Mouse (Mus musculus) spleen, embryonic (tissue): ENCODE measurements at regions not wholly inside any gene's neighbourhood (a gene's known extent, or its start where the extent isn't known, plus 50 kb on each side); places are given as distances from the start of the nearest gene placed in this dataset.

ENCODE experiments used
- CTCF ChIA-PET: fragments of 350-600 bp; sonication (Branson Sonifier 250); formaldehyde crosslinking; loops from one replicate; lab custom pipeline; 2022; lab: Charles Lee

DNA sequence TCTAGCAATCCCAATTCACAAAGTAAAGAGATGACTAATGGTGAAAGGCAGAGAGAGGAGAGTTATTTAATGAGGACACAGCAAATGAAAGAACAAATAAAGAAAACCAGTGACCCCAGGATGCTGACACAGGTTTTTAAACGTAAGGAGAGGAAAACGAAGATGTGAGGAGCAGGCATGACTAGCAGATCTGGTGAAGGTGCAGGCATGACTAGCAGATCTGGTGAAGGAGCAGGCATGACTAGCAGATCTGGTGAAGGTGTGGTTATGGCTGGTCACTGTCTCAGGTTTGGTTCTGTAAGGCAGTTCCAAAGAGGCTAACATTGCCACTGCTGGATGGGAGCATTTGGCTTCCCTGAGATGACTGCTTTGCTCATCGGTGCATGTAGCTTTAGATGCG lies 57.0 kb downstream of the Mbl2 start:
- CTCF ChIA-PET, result interaction anchor here (0.7 kb wide), 1 partner anchor 72 kb away, joined by 3 read pairs; no protein-coding TSS in a partner anchor

DNA sequence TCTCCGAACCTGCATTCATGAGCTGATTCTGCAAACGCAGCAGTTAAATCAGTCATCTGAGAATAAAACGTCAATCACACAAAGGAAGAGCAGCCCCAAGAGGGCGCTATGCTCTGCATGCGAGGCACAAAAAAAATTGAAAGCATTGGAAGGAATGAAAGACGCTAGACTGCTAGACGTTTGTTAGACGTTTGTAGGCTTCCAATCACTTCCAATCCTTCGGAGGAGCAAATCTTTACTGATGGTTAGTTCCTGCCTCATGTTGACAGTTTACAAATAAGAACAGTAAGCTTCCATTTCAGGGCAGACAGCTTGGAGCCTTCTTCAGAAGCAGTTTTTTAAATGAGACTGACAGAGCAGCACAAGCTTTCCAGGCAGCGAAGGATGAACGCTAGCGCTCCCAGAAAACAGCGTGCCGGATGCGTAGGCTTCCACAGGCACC lies 62.5 kb downstream of the Mbl2 start:
- CTCF ChIA-PET, result no interaction called here

DNA sequence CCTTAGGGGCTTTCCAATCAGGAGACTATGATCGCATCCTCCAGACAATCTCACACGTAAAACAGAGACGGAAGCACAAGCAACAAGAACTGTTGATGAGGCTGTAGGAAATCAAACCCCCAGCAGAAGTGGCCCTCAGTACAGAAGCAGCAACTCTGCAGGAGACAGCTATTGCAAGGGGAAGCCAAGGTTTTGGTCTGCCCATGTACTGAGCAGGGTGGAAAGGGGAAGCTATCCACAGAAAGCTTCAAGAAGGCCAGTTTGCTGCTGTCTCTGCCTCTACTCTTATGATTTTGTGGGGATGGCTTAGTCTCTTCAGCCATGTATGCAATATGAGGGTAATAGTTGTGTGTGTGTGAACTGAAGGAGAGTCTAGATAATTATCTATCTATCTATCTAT lies 63.3 kb downstream of the Mbl2 start:
- CTCF ChIA-PET, result no interaction called here

DNA sequence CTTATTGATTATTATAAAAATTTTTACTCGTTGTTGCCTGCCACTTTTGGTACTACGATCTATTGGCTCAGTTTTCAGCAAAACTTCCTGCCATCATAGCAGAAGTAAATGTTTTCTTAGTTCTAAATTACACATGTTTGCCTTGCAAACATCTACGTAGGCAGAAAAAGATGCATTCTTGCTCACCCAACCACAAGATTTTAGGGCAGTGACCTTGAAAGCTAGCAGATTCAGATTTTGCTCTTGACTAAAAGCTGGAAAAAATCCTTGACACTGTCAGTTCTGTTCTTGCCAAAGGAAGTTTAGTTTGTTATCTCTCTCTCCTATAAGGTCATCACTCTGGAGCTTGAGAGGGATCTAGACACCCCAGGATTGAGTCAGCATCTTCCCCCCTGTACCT lies 66.8 kb downstream of the Mbl2 start:
- CTCF ChIA-PET, result no interaction called here

DNA sequence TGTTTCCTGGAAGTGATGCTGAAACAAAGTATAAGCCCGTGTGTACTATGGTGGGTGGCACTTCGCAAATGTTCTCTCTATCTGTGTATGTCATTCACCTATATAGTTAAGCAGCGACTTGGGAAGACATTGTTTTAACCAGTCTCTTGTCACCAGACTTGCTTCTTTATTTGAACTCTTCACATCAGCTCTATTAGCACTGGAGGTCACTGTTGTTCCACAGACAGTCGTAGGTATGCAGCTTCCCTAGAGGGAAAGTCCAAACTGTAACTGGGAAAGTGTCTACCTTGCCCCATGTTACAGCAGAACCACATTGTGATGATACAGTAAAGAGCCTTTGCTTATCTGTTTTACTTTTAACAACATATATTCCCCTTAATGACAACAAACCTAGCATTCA lies 69.5 kb downstream of the Mbl2 start:
- CTCF ChIA-PET, result no interaction called here

DNA sequence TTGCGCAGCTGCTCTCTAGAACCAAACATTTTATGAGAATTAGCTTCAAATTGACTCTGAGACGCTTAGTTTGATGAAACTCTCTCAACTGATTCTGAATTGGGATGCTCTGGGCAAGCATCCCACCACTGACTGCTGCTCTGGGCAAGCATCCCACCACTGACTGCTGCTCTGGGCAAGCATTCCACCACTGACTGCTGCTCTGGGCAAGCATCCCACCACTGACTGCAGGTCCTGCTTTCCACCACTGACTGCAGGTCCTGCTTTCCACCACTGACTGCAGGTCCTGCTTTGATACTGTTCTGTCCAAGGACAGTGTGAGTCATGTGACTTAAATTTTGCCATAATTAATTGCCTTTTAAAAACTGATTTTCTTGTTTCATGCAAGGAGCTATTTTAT lies 73.6 kb downstream of the Mbl2 start:
- CTCF ChIA-PET, result no interaction called here

DNA sequence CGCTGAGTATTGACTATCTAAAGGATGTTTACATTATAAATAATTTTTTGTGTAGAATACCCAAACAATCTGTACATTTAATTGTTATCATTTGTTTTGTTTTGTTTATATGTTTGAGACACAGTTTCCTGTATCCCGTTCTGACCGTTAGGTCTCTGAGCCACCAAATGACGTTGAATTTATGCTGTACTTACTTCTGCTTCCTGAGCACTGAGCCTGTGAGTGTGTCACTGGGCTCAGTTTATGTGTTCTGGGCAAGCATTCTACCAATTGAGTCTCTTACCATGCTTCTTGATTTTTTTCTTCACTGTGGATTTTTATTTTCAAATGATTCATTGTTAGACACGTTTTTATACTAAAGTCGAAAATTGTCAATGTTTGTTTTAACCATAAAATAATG lies 74.2 kb downstream of the Mbl2 start:
- CTCF ChIA-PET, result no interaction called here

DNA sequence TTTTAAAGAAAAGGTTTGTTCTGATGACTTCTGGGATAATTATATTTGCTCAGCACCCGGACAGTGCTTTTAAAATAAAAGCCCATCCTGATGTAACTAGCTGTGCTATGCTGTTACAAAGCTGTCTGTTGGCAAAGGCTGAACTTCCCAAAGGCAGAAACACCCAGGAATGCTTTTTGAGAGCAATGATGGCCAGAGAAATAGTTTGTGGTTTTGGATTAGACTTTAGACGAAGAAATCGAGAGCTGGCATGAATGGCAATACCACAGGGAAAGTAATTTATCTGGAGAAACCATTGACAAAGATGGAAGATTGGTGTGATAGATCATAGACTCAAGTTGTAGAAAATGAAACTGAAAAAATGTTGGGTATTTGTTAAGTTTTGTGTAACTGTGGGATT lies 84.6 kb downstream of the Mbl2 start:
- CTCF ChIA-PET, result no interaction called here

DNA sequence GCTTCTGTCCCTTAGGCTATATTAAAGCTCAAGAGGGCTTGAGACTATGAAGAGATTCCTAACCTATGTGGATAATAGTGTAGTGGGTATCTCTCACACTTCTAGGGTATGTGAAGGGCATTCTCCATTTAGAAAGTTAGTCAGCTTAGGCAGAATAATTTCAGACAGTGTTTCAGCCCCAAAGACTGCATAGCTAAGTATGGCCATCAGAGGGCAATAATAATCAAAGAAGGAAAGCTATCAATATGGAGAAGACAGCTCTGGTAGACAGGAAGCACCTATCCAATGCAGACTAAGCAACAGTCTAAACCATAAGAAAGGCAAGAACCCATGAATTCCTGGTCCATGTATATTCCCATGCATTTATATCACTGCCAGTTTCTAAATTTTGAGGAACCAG lies 95.0 kb downstream of the Mbl2 start:
- CTCF ChIA-PET, result no interaction called here

DNA sequence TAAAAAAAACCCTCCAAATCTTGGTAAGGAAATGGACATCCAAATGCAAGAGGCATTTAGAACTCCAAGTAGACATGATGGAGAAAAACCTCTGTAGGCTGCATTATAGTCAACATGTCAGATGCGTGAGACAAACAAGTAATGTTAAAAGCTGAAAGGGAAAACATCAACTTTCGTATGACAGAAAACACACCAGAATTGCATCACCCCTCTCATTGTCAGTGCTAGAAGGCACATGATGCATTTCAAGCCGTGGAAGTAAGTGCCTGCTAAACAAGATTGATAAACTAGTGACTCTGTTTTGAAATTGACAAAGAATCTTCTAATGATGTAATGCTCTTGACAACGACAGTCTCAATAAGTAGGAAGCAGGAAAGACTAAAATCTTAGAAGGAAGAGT lies 96.1 kb downstream of the Mbl2 start:
- CTCF ChIA-PET, result interaction anchor here (0.7 kb wide), 1 partner anchor 12 kb away, joined by 3 read pairs; no protein-coding TSS in a partner anchor

DNA sequence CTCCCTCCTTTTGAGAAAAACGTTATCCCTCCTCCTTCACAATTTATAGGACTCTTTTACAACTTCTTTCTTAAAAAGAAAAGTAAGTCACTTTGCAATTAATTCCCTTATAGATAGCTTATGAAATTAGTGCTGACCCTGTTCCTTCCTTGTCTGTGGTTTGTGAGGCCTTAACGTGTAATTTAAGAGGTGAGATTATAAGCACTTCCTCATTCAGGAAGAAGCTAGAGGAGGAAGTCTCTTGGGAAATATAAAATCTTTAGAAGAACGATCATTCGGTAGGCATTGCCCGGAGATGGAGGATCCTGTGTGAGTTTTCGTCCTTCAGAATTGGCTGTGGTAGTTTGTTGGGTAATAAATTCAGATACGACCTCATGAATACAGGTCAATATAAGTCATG lies 98.0 kb downstream of the Mbl2 start:
- CTCF ChIA-PET, result no interaction called here

DNA sequence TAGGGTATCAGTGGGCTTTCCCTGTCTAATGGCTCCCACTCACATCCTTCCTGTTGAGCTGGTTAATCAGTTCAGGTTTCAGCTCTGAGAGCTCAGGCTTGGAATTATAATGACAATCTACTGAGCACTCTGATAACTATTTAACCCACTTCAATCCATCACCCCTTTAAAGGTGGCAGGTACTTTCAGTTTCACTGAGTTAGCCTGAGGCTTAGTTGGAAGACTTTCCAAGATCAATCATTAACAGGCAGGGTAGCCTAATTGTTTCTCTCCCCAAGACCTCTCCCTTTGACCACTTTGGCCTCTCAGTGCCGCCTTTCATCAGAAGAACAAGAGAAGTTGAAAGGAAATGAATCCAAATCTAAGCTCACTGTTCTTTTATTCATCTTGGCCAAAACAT lies 99.1 kb downstream of the Mbl2 start:
- CTCF ChIA-PET, result no interaction called here

DNA sequence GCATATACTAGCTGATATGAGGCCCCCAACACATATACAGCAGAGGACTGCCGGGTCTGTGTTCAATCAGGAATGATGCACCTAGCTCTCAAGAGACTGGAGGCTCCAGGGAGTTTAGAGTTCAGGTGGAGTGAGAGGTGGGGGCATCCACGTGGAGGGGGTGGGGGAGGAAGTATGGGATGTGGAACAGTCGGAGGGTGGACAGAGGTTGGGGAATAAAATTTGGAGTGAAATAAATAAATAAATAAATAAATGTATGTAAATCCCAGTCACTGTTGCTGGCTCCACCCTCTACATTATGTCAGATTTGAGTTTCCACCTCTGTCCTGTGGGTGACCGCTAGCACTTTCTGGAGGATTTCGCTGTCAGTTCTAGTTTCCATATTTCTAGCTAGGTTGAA lies 111.7 kb downstream of the Mbl2 start:
- CTCF ChIA-PET, result no interaction called here

DNA sequence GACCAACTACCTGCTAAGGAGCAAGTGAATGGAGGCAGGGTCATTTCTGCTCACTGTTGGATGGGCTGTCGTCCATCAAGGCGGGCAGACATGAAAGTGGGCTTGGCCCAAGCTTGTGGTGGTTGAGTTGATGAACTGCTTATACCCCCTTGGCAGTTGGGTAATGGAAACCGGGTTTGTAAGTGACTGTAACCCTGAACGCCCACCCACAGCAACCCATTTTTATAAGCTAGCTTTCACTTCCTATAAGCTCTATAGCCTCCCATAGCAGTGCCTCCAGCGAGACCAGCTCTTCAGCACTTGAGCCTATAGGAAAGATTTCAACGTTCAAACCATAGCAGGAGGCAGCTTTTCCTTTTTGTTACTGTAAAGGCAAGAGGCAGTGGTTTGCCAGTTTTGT lies 116.2 kb downstream of the Mbl2 start:
- CTCF ChIA-PET, result no interaction called here

DNA sequence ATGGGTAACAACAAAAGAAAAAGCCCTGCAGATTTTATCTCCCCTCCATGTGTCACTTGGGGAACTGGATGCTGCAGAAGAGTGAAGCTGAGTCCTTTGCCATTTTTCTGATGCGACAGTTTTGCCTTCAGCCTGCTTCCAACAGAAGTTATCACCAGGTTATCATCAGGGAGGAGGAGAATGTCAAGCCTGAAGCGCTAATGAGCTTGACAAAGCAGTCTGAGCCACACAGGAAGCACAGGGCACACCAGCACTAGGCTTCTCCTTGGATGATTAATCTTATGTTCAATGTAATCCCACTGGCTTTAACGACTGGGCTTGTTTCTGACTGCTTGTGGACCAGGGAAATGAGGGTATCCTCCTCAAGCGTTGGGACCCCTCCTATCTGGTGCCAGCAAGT lies 122.2 kb downstream of the Mbl2 start:
- CTCF ChIA-PET, result no interaction called here

DNA sequence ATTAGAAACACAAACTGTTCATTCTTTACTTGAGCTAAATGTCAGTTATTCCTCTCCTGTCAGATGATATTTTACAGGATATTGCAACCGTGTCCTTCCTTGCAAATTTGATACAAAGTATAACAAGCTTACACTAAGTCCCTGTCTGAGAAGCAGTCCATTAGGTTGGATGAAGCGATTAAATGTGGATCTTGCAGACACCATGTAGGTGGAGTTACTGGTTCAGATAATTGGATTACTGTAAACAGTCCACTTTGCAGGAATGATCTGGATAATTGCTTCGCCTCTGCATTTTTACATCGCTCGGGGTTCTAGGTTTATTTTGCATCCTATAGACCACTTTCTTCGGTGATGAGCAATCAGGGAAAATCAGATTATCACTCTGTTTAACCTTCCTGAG lies 126.2 kb downstream of the Mbl2 start:
- CTCF ChIA-PET, result no interaction called here

DNA sequence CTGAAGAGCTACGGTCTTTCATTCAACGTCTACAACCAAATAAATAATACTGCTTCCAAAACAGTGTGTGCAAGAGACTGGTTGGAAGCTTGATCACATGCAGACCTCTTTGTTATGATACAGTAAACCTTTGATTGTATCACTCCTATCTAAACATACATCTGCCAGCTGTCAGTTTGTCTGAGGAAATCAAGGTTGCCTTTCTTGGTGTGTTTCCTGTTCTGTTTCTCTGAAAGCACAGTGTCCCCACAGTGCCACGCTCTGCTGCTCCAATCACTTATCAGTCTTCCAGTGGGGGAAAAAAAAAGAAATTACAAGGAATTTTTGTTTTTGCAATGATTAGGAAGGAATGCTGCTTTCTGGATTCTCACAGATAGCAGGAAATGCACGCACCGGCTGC lies 139.2 kb downstream of the Mbl2 start:
- CTCF ChIA-PET, result no interaction called here

DNA sequence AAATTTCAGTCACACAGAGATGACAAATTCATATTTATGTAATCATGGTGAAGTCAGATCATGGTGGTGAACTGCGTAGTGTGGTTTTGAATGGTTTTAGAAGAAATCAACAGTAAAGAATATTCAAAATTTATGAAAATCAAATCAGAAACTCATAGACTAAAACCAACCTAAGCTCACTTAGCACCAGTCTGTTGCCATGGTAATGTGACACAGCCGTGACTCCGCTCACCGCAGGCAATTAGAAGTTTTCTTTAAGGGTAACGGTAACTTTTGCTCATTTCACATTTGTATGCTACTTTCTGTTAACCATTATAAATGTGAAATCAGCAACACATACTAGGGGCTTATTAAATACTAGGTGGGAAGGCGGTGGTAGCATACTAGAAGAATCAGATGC lies 147.0 kb downstream of the Mbl2 start:
- CTCF ChIA-PET, result no interaction called here

DNA sequence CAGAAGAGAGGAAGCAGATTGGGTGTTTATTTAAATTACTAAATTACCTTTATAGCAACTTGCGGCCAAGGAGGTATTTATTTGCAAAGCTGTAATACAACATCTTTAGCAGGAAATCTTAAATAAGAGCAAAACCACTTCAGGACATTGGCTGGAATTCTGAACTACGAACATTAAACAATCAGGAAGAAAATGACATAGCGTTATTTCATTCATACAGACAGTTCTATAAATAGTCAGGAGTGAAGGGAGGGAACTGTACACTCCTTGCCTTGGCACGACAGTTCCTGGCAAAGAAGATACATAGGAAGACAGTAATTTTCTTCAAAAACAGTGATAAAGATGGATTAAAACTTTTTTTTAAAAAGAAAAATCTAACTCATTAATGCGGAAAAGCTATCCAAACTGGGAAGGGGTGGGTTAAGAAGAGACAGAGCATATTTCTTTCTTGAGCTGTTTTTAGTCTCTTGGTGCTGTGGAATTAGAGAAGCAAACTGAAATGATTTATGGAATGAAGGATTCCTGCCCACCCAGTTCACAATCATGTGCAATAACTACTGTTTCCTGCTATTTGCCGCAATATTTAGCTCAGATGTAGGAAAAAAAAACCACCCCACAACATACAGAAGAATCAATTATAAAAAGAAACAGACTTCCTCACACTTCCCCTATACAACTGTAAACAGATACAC lies 147.9 kb downstream of the Mbl2 start:
- CTCF ChIA-PET, result no interaction called here

DNA sequence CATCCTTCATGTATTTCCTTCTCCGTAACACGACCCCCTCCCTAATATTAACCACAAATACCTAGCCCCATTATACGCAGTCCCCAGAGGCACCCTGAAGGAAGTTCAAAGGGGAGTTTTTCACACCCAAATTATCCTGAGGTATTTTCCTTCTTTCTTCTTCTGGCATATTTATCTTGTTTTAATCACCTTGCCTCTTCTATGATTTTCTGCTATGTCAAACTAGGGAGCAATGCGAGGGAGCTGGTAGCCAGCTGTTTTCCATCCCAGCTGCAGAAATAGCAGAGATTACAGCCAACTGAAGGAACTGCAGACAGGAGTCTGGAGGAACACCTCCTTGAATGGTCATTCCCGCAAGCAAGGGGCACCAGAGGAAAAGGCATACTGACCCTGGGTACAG lies 155.7 kb downstream of the Dkk1 start:
- CTCF ChIA-PET, result no interaction called here

DNA sequence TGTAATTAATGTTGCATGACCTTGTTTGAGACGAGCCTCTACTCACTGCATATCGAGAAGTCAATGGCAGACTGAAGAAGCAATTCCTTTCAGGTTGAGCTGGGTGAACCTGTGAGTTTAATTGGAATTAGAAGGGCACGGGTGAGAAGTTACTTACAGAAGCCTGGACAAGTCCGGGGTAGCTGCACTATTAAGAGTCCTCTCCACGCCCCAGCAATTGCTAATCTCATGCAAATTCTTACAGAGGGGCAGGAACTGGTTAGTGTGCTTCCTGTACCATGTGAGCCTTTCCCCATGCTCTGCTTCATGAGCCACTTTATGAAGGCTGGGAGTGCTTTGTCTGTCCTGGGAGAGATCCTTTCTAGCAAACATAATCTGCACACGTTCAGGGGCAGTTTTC lies 142.5 kb downstream of the Dkk1 start:
- CTCF ChIA-PET, result no interaction called here

DNA sequence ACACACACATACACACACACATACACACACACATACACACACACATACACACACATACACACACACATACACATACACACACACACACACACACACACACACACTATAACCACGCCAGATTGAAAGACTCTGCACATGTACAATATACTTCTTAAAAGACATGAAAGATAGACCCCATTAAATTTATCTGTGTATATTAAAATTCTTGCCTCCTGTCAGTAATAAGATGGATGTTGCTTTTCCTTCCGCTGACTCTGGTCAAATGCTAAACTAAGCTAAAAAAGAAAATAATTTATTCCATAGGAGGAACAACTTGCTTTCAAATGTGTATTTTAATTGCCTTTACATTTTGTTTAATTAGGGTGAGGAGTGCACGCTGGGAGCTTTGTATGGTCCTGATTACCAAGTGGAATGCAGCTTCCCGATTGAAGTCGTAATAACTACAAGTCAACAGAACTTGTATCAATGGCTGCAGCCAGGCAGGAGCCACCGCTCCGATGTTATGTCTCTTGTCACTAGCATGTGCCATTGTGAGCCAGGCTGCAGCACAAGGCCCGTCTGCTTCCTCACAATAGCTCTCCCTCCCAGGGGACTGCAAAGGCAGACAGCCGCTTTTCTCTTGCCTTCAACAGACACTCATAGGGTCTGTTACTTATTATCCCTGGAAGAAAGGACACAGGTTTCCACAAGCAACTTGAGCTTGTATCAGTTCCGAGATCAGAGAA lies 129.7 kb downstream of the Dkk1 start:
- CTCF ChIA-PET, result no interaction called here

DNA sequence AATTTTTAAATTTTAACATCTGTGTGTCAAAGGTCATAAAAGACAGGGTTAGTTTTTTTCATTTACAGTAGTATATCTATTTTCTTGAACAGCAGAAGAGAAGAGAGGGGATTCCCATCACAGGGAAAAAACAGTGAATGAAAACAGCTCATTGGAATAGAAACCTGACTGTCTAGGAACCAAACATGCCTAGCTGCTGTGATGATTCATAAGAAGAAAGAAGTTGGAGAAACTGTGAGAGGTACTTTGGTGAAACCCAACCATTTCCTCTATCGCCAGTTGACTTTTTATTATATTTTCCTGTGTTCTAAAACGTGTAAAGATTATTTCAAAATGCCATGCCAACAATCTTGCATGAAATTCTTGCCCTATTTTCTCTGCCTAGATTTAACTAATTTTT lies 123.8 kb downstream of the Dkk1 start:
- CTCF ChIA-PET, result no interaction called here

DNA sequence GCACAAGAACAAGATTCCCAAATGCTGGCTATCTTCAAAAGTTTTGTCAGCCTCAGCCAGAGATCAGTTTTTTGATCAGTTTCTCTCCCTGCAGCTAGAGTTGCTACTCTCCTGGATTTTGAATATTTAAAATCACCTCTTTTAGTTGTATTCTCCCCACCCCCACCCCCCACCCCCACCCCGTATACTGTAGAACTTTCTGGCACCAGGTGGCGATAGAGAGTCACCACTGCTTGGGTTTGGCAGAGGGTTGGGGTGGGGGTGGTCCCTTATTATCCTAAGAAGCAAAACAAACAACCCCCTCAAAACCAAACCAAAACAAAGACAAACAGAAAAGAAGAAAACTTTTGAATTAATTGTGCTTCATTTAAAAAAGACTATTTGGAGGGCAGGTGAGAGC lies 122.0 kb downstream of the Dkk1 start:
- CTCF ChIA-PET, result no interaction called here
